Comparison of ENCODE assay signal across 33 mouse cellular contexts in the genomic region with DNA sequence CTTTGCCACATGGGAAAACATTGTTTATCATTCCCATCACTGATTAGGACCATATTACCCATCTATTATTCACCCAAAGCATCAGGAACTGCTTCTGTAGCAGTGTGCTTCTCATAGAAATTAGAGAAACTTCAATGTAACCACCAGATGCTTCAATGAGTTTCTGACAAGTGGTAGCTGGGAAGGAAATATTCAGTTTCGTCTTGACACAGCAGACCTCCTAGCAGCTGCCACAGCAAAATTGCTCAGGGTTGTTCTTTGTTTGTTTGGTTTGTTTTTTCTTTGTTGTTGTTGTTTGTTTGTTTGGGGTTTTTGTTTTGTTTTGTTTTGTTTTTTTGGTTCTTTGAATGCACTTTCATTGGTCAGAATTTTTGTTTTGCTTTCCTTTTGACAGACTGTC.
"Had no signal": no experiment of that assay in that cellular context is flagged by ENCODE, and none has a peak within 500 bp of the region (broad histone marks: within the 10 kb centered on the region; RNA-seq: fewer than 3 reads in every experiment).

No protein-coding gene starts in this region.

- H3K9me3 ChIP-seq: heart, embryonic 10.5 days; heart, embryonic 12.5 days; heart, embryonic 13.5 days; heart, embryonic 15.5 days; hindbrain, embryonic 10.5 days; hindbrain, embryonic 12.5 days; hindbrain, embryonic 13.5 days; hindbrain, embryonic 15.5 days; intestine, embryonic 15.5 days; kidney, embryonic 15.5 days had no signal

- H3K9ac ChIP-seq: heart, embryonic 12.5 days; heart, embryonic 13.5 days; heart, embryonic 15.5 days; hindbrain, embryonic 12.5 days; hindbrain, embryonic 13.5 days; hindbrain, embryonic 14.5 days; hindbrain, embryonic 15.5 days; intestine, embryonic 15.5 days; kidney, embryonic 15.5 days had no signal

- H3K4me1 ChIP-seq: heart, embryonic 10.5 days; heart, embryonic 12.5 days; heart, embryonic 13.5 days; heart, embryonic 15.5 days; hindbrain, embryonic 10.5 days; hindbrain, embryonic 12.5 days; hindbrain, embryonic 13.5 days; hindbrain, embryonic 15.5 days; intestine, embryonic 15.5 days; kidney, embryonic 15.5 days had no signal

- H3K27ac ChIP-seq: heart, embryonic 10.5 days; heart, embryonic 13.5 days; heart, embryonic 15.5 days; hindbrain, embryonic 10.5 days; hindbrain, embryonic 12.5 days; hindbrain, embryonic 13.5 days; hindbrain, embryonic 14.5 days; hindbrain, embryonic 15.5 days; hindbrain, postnatal 0 days; intestine, embryonic 15.5 days; kidney, embryonic 15.5 days; kidney, postnatal 0 days; layer of hippocampus, adult 2 months had no signal

- H3K4me2 ChIP-seq: heart, embryonic 11.5 days; heart, embryonic 12.5 days; heart, embryonic 13.5 days; heart, embryonic 15.5 days; hindbrain, embryonic 12.5 days; hindbrain, embryonic 13.5 days; hindbrain, embryonic 14.5 days; hindbrain, embryonic 15.5 days; intestine, embryonic 15.5 days; kidney, embryonic 15.5 days had no signal

- ATAC-seq: hindbrain, embryonic 16.5 days; hindbrain, postnatal 0 days; inflammation-experienced regulatory T-cells, adult 6 months; intestine, embryonic 15.5 days; intestine, embryonic 16.5 days had no signal

- H3K27me3 ChIP-seq: heart, embryonic 12.5 days; heart, embryonic 13.5 days; heart, embryonic 15.5 days; hindbrain, embryonic 12.5 days; hindbrain, embryonic 13.5 days; hindbrain, embryonic 15.5 days; intestine, embryonic 15.5 days; kidney, embryonic 15.5 days had no signal

- H3K36me3 ChIP-seq: heart, embryonic 10.5 days; heart, embryonic 12.5 days; heart, embryonic 13.5 days; heart, embryonic 15.5 days; hindbrain, embryonic 10.5 days; hindbrain, embryonic 12.5 days; hindbrain, embryonic 13.5 days; hindbrain, embryonic 15.5 days; intestine, embryonic 15.5 days; kidney, embryonic 15.5 days had no signal

- H3K4me3 ChIP-seq: heart, embryonic 10.5 days; heart, embryonic 12.5 days; heart, embryonic 13.5 days; heart, embryonic 15.5 days; hindbrain, embryonic 10.5 days; hindbrain, embryonic 12.5 days; hindbrain, embryonic 13.5 days; hindbrain, embryonic 15.5 days; intestine, embryonic 15.5 days; kidney, embryonic 15.5 days; layer of hippocampus, adult 2 months had no signal

- DNase-seq: heart, postnatal 10 days; heart, postnatal 14 days; heart, postnatal 36 days; heart, postnatal 4 days; kidney, adult 18-20 months; kidney, adult 2 months; kidney, adult 8-10 months; kidney, adult 9 months; kidney, postnatal 10 days; kidney, postnatal 14 days; kidney, postnatal 25 days; kidney, postnatal 36 days; kidney, postnatal 4 days; layer of hippocampus, adult 9-11 months; layer of hippocampus, postnatal 36 days had no signal
